Mouse (Mus musculus): ENCODE results near the gene Sar1a. TPM values are rescaled to one million over a fixed set of nuclear protein-coding genes. Genes with fewer than 3 reads are reported as not detected.

Sar1a gene
- polyA plus RNA-seq, 1 experiment: 74.7 TPM

- no peak within 1 kb of the TSS for H3K27ac ChIP-seq (ENCODE audit: control insufficient read depth, insufficient read depth, low read length)
- peak within 1 kb of the TSS; percentile 42 for H3K4me3 ChIP-seq (ENCODE audit: control insufficient read depth, insufficient read depth, low read length)
- TF ChIP-seq POLR2A (IDR thresholded peaks at IDR 0.05; ENCODE audit: control insufficient read depth, extremely low read depth, insufficient read depth, low read length, poor library complexity) (no peak), CTCF (IDR thresholded peaks at IDR 0.05; ENCODE audit: borderline replicate concordance, control insufficient read depth, extremely low read depth, insufficient read depth, low read length, poor library complexity) (no peak)
- no peaks in the 10 kb centered on the region; the same call in 1 of the 2 replicates for H3K27me3 ChIP-seq (ENCODE audit: control insufficient read depth, insufficient read depth, low read length)
- WGBS: 16% methylated on average over 32 of the region's 36 CpGs
- no peaks in the 10 kb centered on the region for H3K36me3 ChIP-seq (ENCODE audit: control insufficient read depth, insufficient read depth, low read length)
- H3K4me1 ChIP-seq (replicated peaks; ENCODE audit: control insufficient read depth, insufficient read depth, low read length): peaks cover 4% of the 10 kb centered on the region
- no peak for DNase-seq
These were observed 34.8 kb downstream of the Sar1a start, which contains the start of gene Aifm2 for GRCm38 (mm10) chr10:61714771-61715461. Gene Aifm2, plus strand, starts transcription at chr10:61715263.

- TF ChIP-seq CTCF (IDR thresholded peaks at IDR 0.05; ENCODE audit: borderline replicate concordance, control insufficient read depth, extremely low read depth, insufficient read depth, low read length, poor library complexity): no peak
- TF ChIP-seq POLR2A (IDR thresholded peaks at IDR 0.05; ENCODE audit: control insufficient read depth, extremely low read depth, insufficient read depth, low read length, poor library complexity): no peak
- no peak for DNase-seq
- Histone ChIP-seq H3K27ac (ENCODE audit: control insufficient read depth, insufficient read depth, low read length) (no peak overlapping the region), H3K4me3 (ENCODE audit: control insufficient read depth, insufficient read depth, low read length) (peak overlapping the region; percentile 42), H3K36me3 (ENCODE audit: control insufficient read depth, insufficient read depth, low read length) (no peaks in the 10 kb centered on the region), H3K27me3 (ENCODE audit: control insufficient read depth, insufficient read depth, low read length) (no peaks in the 10 kb centered on the region; the same call in 1 of the 2 replicates), H3K4me1 (replicated peaks; ENCODE audit: control insufficient read depth, insufficient read depth, low read length) (peaks cover 4% of the 10 kb centered on the region)
- 17% methylated on average over 11 of the region's 11 CpGs for WGBS
These were observed 35.4 kb downstream of the Sar1a start for GRCm38 (mm10) chr10:61715462-61715837.

GRCm38 (mm10) chr10:61715996-61716864, 36.1 kb downstream of the Sar1a start:
- Histone ChIP-seq H3K27me3 (ENCODE audit: control insufficient read depth, insufficient read depth, low read length) (no peaks in the 10 kb centered on the region; the same call in 1 of the 2 replicates), H3K4me1 (replicated peaks; ENCODE audit: control insufficient read depth, insufficient read depth, low read length) (peaks cover 4% of the 10 kb centered on the region), H3K36me3 (ENCODE audit: control insufficient read depth, insufficient read depth, low read length) (no peaks in the 10 kb centered on the region), H3K4me3 (ENCODE audit: control insufficient read depth, insufficient read depth, low read length) (no peak overlapping the region), H3K27ac (ENCODE audit: control insufficient read depth, insufficient read depth, low read length) (no peak overlapping the region)
- DNase-seq: no peak
- WGBS: 81% methylated on average over 7 of the region's 7 CpGs
- TF ChIP-seq POLR2A (IDR thresholded peaks at IDR 0.05; ENCODE audit: control insufficient read depth, extremely low read depth, insufficient read depth, low read length, poor library complexity) (no peak), CTCF (IDR thresholded peaks at IDR 0.05; ENCODE audit: borderline replicate concordance, control insufficient read depth, extremely low read depth, insufficient read depth, low read length, poor library complexity) (no peak)

GRCm38 (mm10) chr10:61717406-61718296, 37.6 kb downstream of the Sar1a start:
- peaks cover 4% of the 10 kb centered on the region for H3K4me1 ChIP-seq (replicated peaks; ENCODE audit: control insufficient read depth, insufficient read depth, low read length)
- no peak overlapping the region for H3K4me3 ChIP-seq (ENCODE audit: control insufficient read depth, insufficient read depth, low read length)
- no peak overlapping the region for H3K27ac ChIP-seq (ENCODE audit: control insufficient read depth, insufficient read depth, low read length)
- H3K36me3 ChIP-seq (ENCODE audit: control insufficient read depth, insufficient read depth, low read length): no peaks in the 10 kb centered on the region
- H3K27me3 ChIP-seq (ENCODE audit: control insufficient read depth, insufficient read depth, low read length): no peaks in the 10 kb centered on the region; the same call in 1 of the 2 replicates
- WGBS: 95% methylated on average over 12 of the region's 12 CpGs
- DNase-seq: no peak
- TF ChIP-seq CTCF (IDR thresholded peaks at IDR 0.05; ENCODE audit: borderline replicate concordance, control insufficient read depth, extremely low read depth, insufficient read depth, low read length, poor library complexity): no peak
- no peak for TF ChIP-seq POLR2A (IDR thresholded peaks at IDR 0.05; ENCODE audit: control insufficient read depth, extremely low read depth, insufficient read depth, low read length, poor library complexity)

GRCm38 (mm10) chr10:61720331-61720730, 40.2 kb downstream of the Sar1a start:
- Histone ChIP-seq H3K27ac (ENCODE audit: control insufficient read depth, insufficient read depth, low read length) (no peak overlapping the region), H3K4me1 (replicated peaks; ENCODE audit: control insufficient read depth, insufficient read depth, low read length) (peaks cover 3% of the 10 kb centered on the region), H3K4me3 (ENCODE audit: control insufficient read depth, insufficient read depth, low read length) (no peak overlapping the region), H3K27me3 (ENCODE audit: control insufficient read depth, insufficient read depth, low read length) (no peaks in the 10 kb centered on the region; the same call in 1 of the 2 replicates), H3K36me3 (ENCODE audit: control insufficient read depth, insufficient read depth, low read length) (no peaks in the 10 kb centered on the region)
- 95% methylated on average over 7 of the region's 7 CpGs for WGBS
- DNase-seq: no peak
- TF ChIP-seq POLR2A (IDR thresholded peaks at IDR 0.05; ENCODE audit: control insufficient read depth, extremely low read depth, insufficient read depth, low read length, poor library complexity) (no peak), CTCF (IDR thresholded peaks at IDR 0.05; ENCODE audit: borderline replicate concordance, control insufficient read depth, extremely low read depth, insufficient read depth, low read length, poor library complexity) (no peak)

GRCm38 (mm10) chr10:61722215-61722614, 42.1 kb downstream of the Sar1a start:
- no peak for TF ChIP-seq CTCF (IDR thresholded peaks at IDR 0.05; ENCODE audit: borderline replicate concordance, control insufficient read depth, extremely low read depth, insufficient read depth, low read length, poor library complexity)
- TF ChIP-seq POLR2A (IDR thresholded peaks at IDR 0.05; ENCODE audit: control insufficient read depth, extremely low read depth, insufficient read depth, low read length, poor library complexity): no peak
- no peaks in the 10 kb centered on the region for H3K4me1 ChIP-seq (replicated peaks; ENCODE audit: control insufficient read depth, insufficient read depth, low read length)
- H3K27ac ChIP-seq (ENCODE audit: control insufficient read depth, insufficient read depth, low read length): no peak overlapping the region
- 83% methylated on average over 3 of the region's 3 CpGs for WGBS
- no peaks in the 10 kb centered on the region for H3K36me3 ChIP-seq (ENCODE audit: control insufficient read depth, insufficient read depth, low read length)
- H3K4me3 ChIP-seq (ENCODE audit: control insufficient read depth, insufficient read depth, low read length): no peak overlapping the region
- no peaks in the 10 kb centered on the region for H3K27me3 ChIP-seq (ENCODE audit: control insufficient read depth, insufficient read depth, low read length)
- DNase-seq: no peak
